In the genomic region with DNA sequence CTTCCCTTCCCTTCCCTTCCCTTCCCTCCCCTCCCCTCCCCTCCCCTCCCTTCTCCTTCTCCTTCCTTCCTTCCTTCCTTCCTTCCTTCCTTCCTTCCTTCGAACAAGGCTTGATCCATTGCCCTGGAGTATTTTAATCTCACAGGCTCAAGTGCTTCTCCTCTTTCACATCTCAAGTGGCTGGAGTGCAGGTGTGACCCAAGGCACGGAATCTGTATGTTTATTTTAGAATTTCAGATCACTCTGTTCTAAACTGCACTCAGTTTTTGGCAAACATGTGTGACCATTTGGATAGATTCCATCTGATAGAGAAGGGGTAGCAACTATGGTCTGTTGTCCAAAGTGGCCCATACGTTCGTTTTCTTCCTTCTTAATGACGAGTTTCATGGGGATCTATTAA, we compare ENCODE assay signal across 28 mouse cellular contexts. TPM values are rescaled to one million over a fixed set of nuclear protein-coding genes. Genes with fewer than 3 reads are reported as not detected.
DNase-seq lines count a peak whose midpoint lies in the region; ATAC-seq and TF ChIP-seq lines count a peak whose summit lies in the region.
"Had no signal": no experiment of that assay in that cellular context is flagged by ENCODE, and none has a peak within 500 bp of the region (broad histone marks: within the 10 kb centered on the region; RNA-seq: fewer than 3 reads in every experiment).

No protein-coding gene starts in this region.

- no peak for TF ChIP-seq CTCF in embryonic fibroblast, embryonic 13.5 days (IDR thresholded peaks at IDR 0.05; ENCODE audit: borderline replicate concordance, insufficient read depth, low read length)
- no peak for TF ChIP-seq CTCF in lung, embryonic 14.5 days (IDR thresholded peaks at IDR 0.05; ENCODE audit: low read depth)
- TF ChIP-seq CTCF in lung, postnatal 0 days (IDR thresholded peaks at IDR 0.05) = no peak

- H3K9me3 ChIP-seq in lung, embryonic 14.5 days (ENCODE audit: low read depth, low read length) = no peaks in the 10 kb centered on the region
- H3K9me3 ChIP-seq in lung, postnatal 0 days (ENCODE audit: low read length) = no peaks in the 10 kb centered on the region
- H3K9me3 ChIP-seq in kidney, embryonic 14.5 days (ENCODE audit: control insufficient read depth, low read length) = no peaks in the 10 kb centered on the region
- H3K9me3 ChIP-seq in forebrain, embryonic 10.5 days = no peaks in the 10 kb centered on the region
- H3K9me3 ChIP-seq: embryonic facial prominence, embryonic 12.5 days; embryonic facial prominence, embryonic 15.5 days; forebrain, embryonic 13.5 days; heart, embryonic 10.5 days; heart, embryonic 13.5 days; hindbrain, embryonic 12.5 days; hindbrain, embryonic 15.5 days had no signal

- peak overlapping the region; percentile 24; the same call in 1 of the 2 replicates for H3K27ac ChIP-seq in embryonic fibroblast, embryonic 13.5 days (ENCODE audit: insufficient read depth, low read length)
- H3K27ac ChIP-seq in lung, embryonic 14.5 days (ENCODE audit: low read depth) = no peak overlapping the region
- peak overlapping the region; percentile 93 for H3K27ac ChIP-seq in lung, postnatal 0 days (ENCODE audit: low read length)
- H3K27ac ChIP-seq in kidney, embryonic 14.5 days (ENCODE audit: low read depth, low read length) = no peak overlapping the region
- H3K27ac ChIP-seq in forebrain, embryonic 10.5 days = no peak overlapping the region
- H3K27ac ChIP-seq: embryonic facial prominence, embryonic 12.5 days; embryonic facial prominence, embryonic 15.5 days; forebrain, embryonic 13.5 days; heart, adult 2 months; heart, embryonic 10.5 days; heart, embryonic 13.5 days; hindbrain, embryonic 12.5 days; hindbrain, embryonic 15.5 days had no signal

- no peak overlapping the region for H3K4me3 ChIP-seq in embryonic fibroblast, embryonic 13.5 days (ENCODE audit: insufficient read depth, low read length)
- no peak overlapping the region for H3K4me3 ChIP-seq in lung, embryonic 14.5 days (ENCODE audit: low read depth, low read length)
- peak overlapping the region; percentile 23; the same call in 1 of the 2 replicates for H3K4me3 ChIP-seq in lung, postnatal 0 days (ENCODE audit: low read depth, low read length)
- H3K4me3 ChIP-seq in kidney, embryonic 14.5 days (ENCODE audit: low read length) = no peak overlapping the region
- no peak overlapping the region for H3K4me3 ChIP-seq in forebrain, embryonic 10.5 days
- H3K4me3 ChIP-seq: embryonic facial prominence, embryonic 12.5 days; embryonic facial prominence, embryonic 15.5 days; erythroblast, embryonic 14.5 days; forebrain, embryonic 13.5 days; heart, adult 2 months; heart, embryonic 10.5 days; heart, embryonic 13.5 days; hindbrain, embryonic 12.5 days; hindbrain, embryonic 15.5 days had no signal

- no peak overlapping the region for H3K9ac ChIP-seq in lung, embryonic 14.5 days
- peak overlapping the region; percentile 41; the same call in 1 of the 2 replicates for H3K9ac ChIP-seq in lung, postnatal 0 days (replicated peaks; ENCODE audit: low read depth)
- H3K9ac ChIP-seq in kidney, embryonic 14.5 days (ENCODE audit: low read depth, low read length) = no peak overlapping the region
- H3K9ac ChIP-seq: embryonic facial prominence, embryonic 12.5 days; embryonic facial prominence, embryonic 15.5 days; forebrain, embryonic 13.5 days; heart, embryonic 13.5 days; hindbrain, embryonic 12.5 days; hindbrain, embryonic 15.5 days had no signal

- 42% methylated on average over 5 of the region's 5 CpGs for WGBS in lung, embryonic 14.5 days
- 42% methylated on average over 5 of the region's 5 CpGs for WGBS in lung, postnatal 0 days
- WGBS in kidney, embryonic 14.5 days = 73% methylated on average over 5 of the region's 5 CpGs
- WGBS in forebrain, embryonic 10.5 days = 88% methylated on average over 5 of the region's 5 CpGs

- no peaks in the 10 kb centered on the region for H3K27me3 ChIP-seq in lung, embryonic 14.5 days (ENCODE audit: insufficient read depth, low read length)
- H3K27me3 ChIP-seq in lung, postnatal 0 days (replicated peaks; ENCODE audit: insufficient read depth, low read length) = no peaks in the 10 kb centered on the region
- no peaks in the 10 kb centered on the region for H3K27me3 ChIP-seq in kidney, embryonic 14.5 days (ENCODE audit: control insufficient read depth, insufficient read depth, low read length)
- peaks cover 47% of the 10 kb centered on the region for H3K27me3 ChIP-seq in forebrain, embryonic 10.5 days (ENCODE audit: poor library complexity, severe bottlenecking)

- DNase-seq in lung, embryonic 14.5 days = peak; percentile 62
- DNase-seq in lung, postnatal 0 days (ENCODE audit: low spot score) = peak; percentile 86
- peak; percentile 86 for DNase-seq in lung, postnatal 36 days
- no peak for DNase-seq in forebrain, embryonic 10.5 days (ENCODE audit: extremely low spot score, low spot score)
- no peak for DNase-seq in left cerebral cortex, adult 9 months (ENCODE audit: low spot score in 2 of 2)
- DNase-seq: adrenal gland, adult 2 months; adrenal gland, postnatal 14 days; cerebellum, adult 11 months; cerebellum, adult 2 months; cerebellum, adult 9-11 months; cerebellum, postnatal 25 days; gastrocnemius, postnatal 10 days; gastrocnemius, postnatal 36 days; heart, adult 2 months had no signal

- no peak overlapping the region for H3K4me2 ChIP-seq in lung, embryonic 14.5 days
- peak overlapping the region; percentile 68 for H3K4me2 ChIP-seq in lung, postnatal 0 days (replicated peaks; ENCODE audit: low read depth, low read length)
- H3K4me2 ChIP-seq in kidney, embryonic 14.5 days (replicated peaks; ENCODE audit: low read depth, low read length) = no peak overlapping the region
- H3K4me2 ChIP-seq: embryonic facial prominence, embryonic 12.5 days; embryonic facial prominence, embryonic 15.5 days; forebrain, embryonic 13.5 days; hindbrain, embryonic 12.5 days; hindbrain, embryonic 15.5 days had no signal

- no peaks in the 10 kb centered on the region for H3K36me3 ChIP-seq in lung, embryonic 14.5 days (ENCODE audit: insufficient read depth)
- H3K36me3 ChIP-seq in lung, postnatal 0 days (ENCODE audit: insufficient read depth, low read length) = no peaks in the 10 kb centered on the region
- H3K36me3 ChIP-seq in kidney, embryonic 14.5 days (ENCODE audit: control insufficient read depth, insufficient read depth, low read length) = no peaks in the 10 kb centered on the region
- no peaks in the 10 kb centered on the region for H3K36me3 ChIP-seq in forebrain, embryonic 10.5 days (replicated peaks)
- H3K36me3 ChIP-seq: embryonic facial prominence, embryonic 12.5 days; embryonic facial prominence, embryonic 15.5 days; heart, embryonic 10.5 days; heart, embryonic 13.5 days; hindbrain, embryonic 12.5 days; hindbrain, embryonic 15.5 days had no signal

- ATAC-seq in lung, embryonic 14.5 days (ENCODE audit: insufficient read depth) = no peak
- ATAC-seq in lung, postnatal 0 days = peak; percentile 35
- ATAC-seq in kidney, embryonic 14.5 days (ENCODE audit: low FRiP score, low TSS enrichment) = no peak
- ATAC-seq: CD4-positive, CD25-positive, alpha-beta regulatory T cell, adult 4 months; forebrain, embryonic 13.5 days; forebrain, embryonic 16.5 days had no signal

- no peak for TF ChIP-seq POLR2A in embryonic fibroblast, embryonic 13.5 days (IDR thresholded peaks at IDR 0.05; ENCODE audit: low read depth, low read length)

- TF ChIP-seq EP300 in lung, postnatal 0 days (IDR thresholded peaks at IDR 0.05) = peak; percentile 95

- peaks cover 20% of the 10 kb centered on the region for H3K4me1 ChIP-seq in embryonic fibroblast, embryonic 13.5 days (ENCODE audit: control insufficient read depth, insufficient read depth, low read length)
- H3K4me1 ChIP-seq in lung, embryonic 14.5 days (ENCODE audit: insufficient read depth) = peaks cover 4% of the 10 kb centered on the region; the same call in 1 of the 2 replicates
- no peaks in the 10 kb centered on the region for H3K4me1 ChIP-seq in lung, postnatal 0 days (ENCODE audit: insufficient read depth, low read depth, low read length)
- peaks cover 22% of the 10 kb centered on the region for H3K4me1 ChIP-seq in kidney, embryonic 14.5 days (ENCODE audit: control insufficient read depth, insufficient read depth, low read length)
- peaks cover 36% of the 10 kb centered on the region for H3K4me1 ChIP-seq in forebrain, embryonic 10.5 days

RNA-seq across cellular contexts. Expression of a gene that starts 2.8 kb away (rescaled TPM):
- polyA plus RNA-seq in embryonic fibroblast, embryonic 13.5 days (2011; ENCODE audit: insufficient read length, low read depth, missing spikeins) = 21.8 and 33.3 TPM in 2 replicates
- polyA plus RNA-seq in lung, embryonic 14.5 days (2014; fragmentation: Nextera tagmentation; extraction: Ambion mirVana) = 42.5 and 48.7 TPM in 2 replicates
- polyA plus RNA-seq in lung, postnatal 0 days (2015; fragmentation: Nextera tagmentation; extraction: Ambion mirVana) = 601 and 607 TPM in 2 replicates
- 12.5 and 15.8 TPM in 2 replicates for polyA plus RNA-seq in kidney, embryonic 14.5 days (2014; fragmentation: Nextera tagmentation; extraction: Ambion mirVana)
- polyA plus RNA-seq in forebrain, embryonic 10.5 days (2016; fragmentation: Nextera tagmentation; extraction: Ambion mirVana) = 3.8 and 4.0 TPM in 2 replicates
- polyA plus RNA-seq: erythroblast, embryonic 14.5 days had no signal

RNA-seq across cellular contexts. Expression of a gene that starts 49.9 kb away (rescaled TPM):
- polyA plus RNA-seq in embryonic fibroblast, embryonic 13.5 days (2011; ENCODE audit: insufficient read length, low read depth, missing spikeins) = 0.40 TPM in 1 of 2 replicates, not detected in the other
- not detected in 2 replicates for polyA plus RNA-seq in lung, embryonic 14.5 days (2014; fragmentation: Nextera tagmentation; extraction: Ambion mirVana)
- not detected in 2 replicates for polyA plus RNA-seq in lung, postnatal 0 days (2015; fragmentation: Nextera tagmentation; extraction: Ambion mirVana)
- not detected in 2 replicates for polyA plus RNA-seq in kidney, embryonic 14.5 days (2014; fragmentation: Nextera tagmentation; extraction: Ambion mirVana)
- polyA plus RNA-seq in forebrain, embryonic 10.5 days (2016; fragmentation: Nextera tagmentation; extraction: Ambion mirVana) = 0.11 TPM in 1 of 2 replicates, not detected in the other
- polyA plus RNA-seq: adrenal gland, adult 2 months; C2C12; CD4-positive, CD25-positive, alpha-beta regulatory T cell, adult 4 months; embryonic facial prominence, embryonic 12.5 days; forebrain, embryonic 13.5 days; forebrain, embryonic 16.5 days; heart, adult 2 months; heart, embryonic 10.5 days; heart, embryonic 13.5 days; heart, embryonic 16.5 days; hindbrain, embryonic 12.5 days; hindbrain, embryonic 15.5 days had no signal

RNA-seq across cellular contexts. Expression of a gene that starts 56.8 kb away (rescaled TPM):
- polyA plus RNA-seq in embryonic fibroblast, embryonic 13.5 days (2011; ENCODE audit: insufficient read length, low read depth, missing spikeins) = 101 and 121 TPM in 2 replicates
- polyA plus RNA-seq in lung, embryonic 14.5 days (2014; fragmentation: Nextera tagmentation; extraction: Ambion mirVana) = 119 and 120 TPM in 2 replicates
- 91.6 and 97.1 TPM in 2 replicates for polyA plus RNA-seq in lung, postnatal 0 days (2015; fragmentation: Nextera tagmentation; extraction: Ambion mirVana)
- 106 and 117 TPM in 2 replicates for polyA plus RNA-seq in kidney, embryonic 14.5 days (2014; fragmentation: Nextera tagmentation; extraction: Ambion mirVana)
- polyA plus RNA-seq in forebrain, embryonic 10.5 days (2016; fragmentation: Nextera tagmentation; extraction: Ambion mirVana) = 115 and 116 TPM in 2 replicates

Comparison
In these comparisons a context has a peak if more than half of its experiments do, and no peak if none do; other contexts are left out.
1. H3K27ac ChIP-seq: peak in embryonic fibroblast, embryonic 13.5 days (single experiment) and lung, postnatal 0 days (single experiment); none in lung, embryonic 14.5 days (single experiment), kidney, embryonic 14.5 days (single experiment) and forebrain, embryonic 10.5 days (single experiment).
2. RNA of a gene that starts 2.8 kb away (polyA plus RNA-seq): 601 to 607 TPM in lung, postnatal 0 days; 42.5 to 48.7 TPM in lung, embryonic 14.5 days, 21.8 to 33.3 TPM in embryonic fibroblast, embryonic 13.5 days, 12.5 to 15.8 TPM in kidney, embryonic 14.5 days and 3.8 to 4.0 TPM in forebrain, embryonic 10.5 days; every median in the first group is over 10 times any median in the second.
3. DNase-seq: peak in lung, embryonic 14.5 days (single experiment), lung, postnatal 0 days (single experiment) and lung, postnatal 36 days (single experiment); none in forebrain, embryonic 10.5 days (single experiment) and left cerebral cortex, adult 9 months (0 of 2).